Mouse (Mus musculus) ES-E14 (cell line): ENCODE measurements around the gene Rictor.

Experiments used
- CHD2 ChIP-seq: IDR thresholded peaks from 2 replicates; pipeline ENCODE4 v1.6.1; 2014; ENCODE audit warnings: mild to moderate bottlenecking, low read depth, low read length, inconsistent platforms
- HCFC1 ChIP-seq: IDR thresholded peaks from 2 replicates; pipeline ENCODE4 v1.6.1; 2012; ENCODE audit warnings: low read length, inconsistent platforms, borderline replicate concordance; ENCODE audit not compliant: insufficient read depth

GRCm38 (mm10) chr15:6754400-6754799, 46.2 kb downstream of the Rictor start:
- no peak for TF ChIP-seq CHD2
- TF ChIP-seq HCFC1: no peak
